In genomic region chr7:17003230-17003960, GRCm38 (mm10) we compare ENCODE assay signal across 9 mouse cellular contexts. TPM values are rescaled to one million over a fixed set of nuclear protein-coding genes. Genes with fewer than 3 reads are reported as not detected.
DNase-seq lines count a peak whose midpoint lies in the region; ATAC-seq and TF ChIP-seq lines count a peak whose summit lies in the region.
"Had no signal": no experiment of that assay in that cellular context is flagged by ENCODE, and none has a peak within 500 bp of the region (broad histone marks: within the 10 kb centered on the region; RNA-seq: fewer than 3 reads in every experiment).

No protein-coding gene starts in this region.

- TF ChIP-seq POLR2A in MEL (IDR thresholded peaks at IDR 0.05; ENCODE audit: control insufficient read depth in 1 of 2, insufficient read depth in 1 of 2, low read depth in 1 of 2, low read length in 2 of 2, poor library complexity in 1 of 2): no peak

- TF ChIP-seq EP300 in MEL (IDR thresholded peaks at IDR 0.05; ENCODE audit: low read depth in 1 of 2, low read length in 2 of 2): no peak

- no peak for TF ChIP-seq RAD21 in MEL (IDR thresholded peaks at IDR 0.05; ENCODE audit: low read depth, low read length)

- H3K4me2 ChIP-seq in kidney, embryonic 16.5 days (replicated peaks; ENCODE audit: low read depth, low read length): no peak overlapping the region

- no peak for TF ChIP-seq CTCF in gastrocnemius, adult 2 months (IDR thresholded peaks at IDR 0.05)
- TF ChIP-seq CTCF in MEL (IDR thresholded peaks at IDR 0.05 in 2 of 3, conservative IDR thresholded peaks at IDR 0.05 in 1 of 3; ENCODE audit: control insufficient read depth in 1 of 3, insufficient read depth in 1 of 3, low read depth in 2 of 3, low read length in 3 of 3, poor library complexity in 1 of 3, severe bottlenecking in 1 of 3): no peak

- no peaks in the 10 kb centered on the region for H3K9me3 ChIP-seq in MEL (replicated peaks; ENCODE audit: insufficient read depth, low read length)
- no peaks in the 10 kb centered on the region for H3K9me3 ChIP-seq in kidney, embryonic 16.5 days (ENCODE audit: low read length)
- no peaks in the 10 kb centered on the region for H3K9me3 ChIP-seq in midbrain, embryonic 10.5 days (replicated peaks)
- H3K9me3 ChIP-seq: megakaryocyte, embryonic 14.5 days had no signal

- ATAC-seq in kidney, embryonic 16.5 days (ENCODE audit: low FRiP score, low TSS enrichment): no peak; the same call in 1 of the 2 replicates

- WGBS in kidney, embryonic 16.5 days: 63% methylated on average over 7 of the region's 7 CpGs
- WGBS in midbrain, embryonic 10.5 days: 83% methylated on average over 7 of the region's 7 CpGs

- peaks cover 6 to 9% of the 10 kb centered on the region in 2 experiments for H3K36me3 ChIP-seq in MEL (ENCODE audit: control insufficient read depth in 1 of 2, insufficient read depth in 2 of 2, low read length in 2 of 2)
- H3K36me3 ChIP-seq in kidney, embryonic 16.5 days (ENCODE audit: insufficient read depth, low read length): peaks cover 58% of the 10 kb centered on the region
- peaks cover 79% of the 10 kb centered on the region for H3K36me3 ChIP-seq in midbrain, embryonic 10.5 days

- no peaks in the 10 kb centered on the region for H3K79me2 ChIP-seq in MEL (ENCODE audit: control insufficient read depth, insufficient read depth, low read length, poor library complexity)

- H3K4me3 ChIP-seq in gastrocnemius, adult 2 months: no peak overlapping the region
- no peak overlapping the region for H3K4me3 ChIP-seq in MEL (ENCODE audit: control insufficient read depth in 1 of 2, insufficient read depth in 1 of 2, low read depth in 2 of 2, low read length in 2 of 2)
- H3K4me3 ChIP-seq in kidney, embryonic 16.5 days (ENCODE audit: low read length): no peak overlapping the region
- H3K4me3 ChIP-seq in midbrain, embryonic 10.5 days: no peak overlapping the region
- H3K4me3 ChIP-seq: megakaryocyte, embryonic 14.5 days had no signal

- H3K4me1 ChIP-seq in MEL (ENCODE audit: control insufficient read depth in 1 of 2, insufficient read depth in 2 of 2, low read length in 2 of 2): peaks cover 8 to 12% of the 10 kb centered on the region in 2 experiments
- H3K4me1 ChIP-seq in kidney, embryonic 16.5 days (ENCODE audit: insufficient read depth, low read length): no peaks in the 10 kb centered on the region
- H3K4me1 ChIP-seq in midbrain, embryonic 10.5 days: peaks cover 3% of the 10 kb centered on the region; the same call in 1 of the 2 replicates

- no peak for DNase-seq in gastrocnemius, adult 2 months
- no peak for DNase-seq in gastrocnemius, adult 8-10 months (ENCODE audit: low spot score in 2 of 2)
- DNase-seq in MEL (ENCODE audit: low read depth, low spot score): peak; percentile 77
- peak; percentile 87 for DNase-seq in cerebellum, adult 9-11 months
- no peak for DNase-seq in spleen, postnatal 14 days (ENCODE audit: low spot score in 2 of 2)
- no peak for DNase-seq in left cerebral cortex, adult 9 months (ENCODE audit: low spot score in 2 of 2)
- no peak for DNase-seq in midbrain, embryonic 10.5 days (ENCODE audit: low spot score)

- H3K27me3 ChIP-seq in MEL (ENCODE audit: control insufficient read depth in 1 of 2, insufficient read depth in 2 of 2, low read length in 2 of 2): no peaks in the 10 kb centered on the region
- H3K27me3 ChIP-seq in kidney, embryonic 16.5 days (ENCODE audit: insufficient read depth, low read length): no peaks in the 10 kb centered on the region
- H3K27me3 ChIP-seq in midbrain, embryonic 10.5 days (ENCODE audit: low read depth, poor library complexity, severe bottlenecking): no peaks in the 10 kb centered on the region
- H3K27me3 ChIP-seq: megakaryocyte, embryonic 14.5 days had no signal

- H3K27ac ChIP-seq in gastrocnemius, adult 2 months: peak overlapping the region; percentile 66
- no peak overlapping the region for H3K27ac ChIP-seq in MEL (ENCODE audit: control insufficient read depth, low read depth, low read length)
- H3K27ac ChIP-seq in kidney, embryonic 16.5 days (ENCODE audit: low read length): peak overlapping the region; percentile 35; the same call in 1 of the 2 replicates
- no peak overlapping the region for H3K27ac ChIP-seq in midbrain, embryonic 10.5 days (replicated peaks)

- intact Hi-C loops in gastrocnemius, adult 2 months (cut with DNase I): loop anchor here (2.0 kb wide), 1 partner anchor 63 kb away; no protein-coding TSS in a partner anchor

- H3K9ac ChIP-seq in MEL (ENCODE audit: control insufficient read depth, low read depth, low read length, poor library complexity, severe bottlenecking): no peak overlapping the region
- H3K9ac ChIP-seq in kidney, embryonic 16.5 days (replicated peaks; ENCODE audit: low read length): no peak overlapping the region

TF ChIP-seq in MEL, 35 proteins besides CTCF, POLR2A, EP300 and RAD21:
- TF ChIP-seq ELF1 (IDR thresholded peaks at IDR 0.05; ENCODE audit: low read depth, low read length): no peak
- no peak for TF ChIP-seq MYB (IDR thresholded peaks at IDR 0.05; ENCODE audit: low read depth, low read length)
- no peak for TF ChIP-seq SIN3A (IDR thresholded peaks at IDR 0.05; ENCODE audit: low read length)
- TF ChIP-seq MYC (IDR thresholded peaks at IDR 0.05; ENCODE audit: low read depth, low read length): no peak
- TF ChIP-seq SMC3 (IDR thresholded peaks at IDR 0.05; ENCODE audit: low read depth, low read length): 0 out of 2 replicates have a peak, but pooled peaks have one; percentile 3
- TF ChIP-seq MEF2A (IDR thresholded peaks at IDR 0.05; ENCODE audit: extremely low read depth, insufficient replicate concordance, low read depth, low read length, poor library complexity, severe bottlenecking): no peak

RNA-seq across cellular contexts. Expression of gene Ccdc8, which starts 10.9 kb away (rescaled TPM):
- 1 to 10 TPM in 1 of 2 experiments, under 1 TPM in 1; 0.74 to 1.5 TPM for total RNA-seq in gastrocnemius, adult 2 months (2021)
- total RNA-seq in gastrocnemius, adult 8-10 months (2022): under 1 TPM; 0.60 to 0.94 (median 0.76) TPM
- not detected in 2 replicates for total RNA-seq in MEL (2012; rRNA removed)
- polyA plus RNA-seq in MEL (2012; ENCODE audit: insufficient read depth in 1 of 2, insufficient read length in 2 of 2, low read depth in 1 of 2, low replicate concordance in 2 of 2, missing spikeins in 1 of 2): under 1 TPM in 1 of 2 experiments, not detected in 1; 0.11 TPM
- polyA plus RNA-seq in kidney, embryonic 16.5 days (2015; fragmentation: Nextera tagmentation; extraction: Ambion mirVana): 49.6 and 53.8 TPM in 2 replicates
- 8.7 and 9.0 TPM in 2 replicates for polyA plus RNA-seq in midbrain, embryonic 10.5 days (2016; fragmentation: Nextera tagmentation; extraction: Ambion mirVana)

RNA-seq across cellular contexts. Expression of gene Gm42372, which starts 20.5 kb away (rescaled TPM):
- not detected for total RNA-seq in gastrocnemius, adult 2 months (2021)
- not detected for total RNA-seq in gastrocnemius, adult 8-10 months (2022)
- total RNA-seq in MEL (2012; rRNA removed): not detected in 2 replicates
- polyA plus RNA-seq in MEL (2012; ENCODE audit: insufficient read depth in 1 of 2, insufficient read length in 2 of 2, low read depth in 1 of 2, low replicate concordance in 2 of 2, missing spikeins in 1 of 2): under 1 TPM in 1 of 2 experiments, not detected in 1; 0.42 TPM
- polyA plus RNA-seq in kidney, embryonic 16.5 days (2015; fragmentation: Nextera tagmentation; extraction: Ambion mirVana): 0.20 and 0.26 TPM in 2 replicates
- 1.3 TPM in 2 replicates for polyA plus RNA-seq in midbrain, embryonic 10.5 days (2016; fragmentation: Nextera tagmentation; extraction: Ambion mirVana)

RNA-seq across cellular contexts. Expression of gene Ppp5c, which starts 24.3 kb away (rescaled TPM):
- total RNA-seq in gastrocnemius, adult 2 months (2021): 10 to 100 TPM; 64.8 to 65.8 TPM
- 10 to 100 TPM; 53.5 to 62.3 (median 60.6) TPM for total RNA-seq in gastrocnemius, adult 8-10 months (2022)
- total RNA-seq in MEL (2012; rRNA removed): 94.2 and 101 TPM in 2 replicates
- 100 to 1,000 TPM; 178 to 249 TPM for polyA plus RNA-seq in MEL (2012; ENCODE audit: insufficient read depth in 1 of 2, insufficient read length in 2 of 2, low read depth in 1 of 2, low replicate concordance in 2 of 2, missing spikeins in 1 of 2)
- 122 and 125 TPM in 2 replicates for polyA plus RNA-seq in kidney, embryonic 16.5 days (2015; fragmentation: Nextera tagmentation; extraction: Ambion mirVana)
- polyA plus RNA-seq in midbrain, embryonic 10.5 days (2016; fragmentation: Nextera tagmentation; extraction: Ambion mirVana): 135 and 142 TPM in 2 replicates

RNA-seq across cellular contexts. Expression of gene Pnmal1, which starts 43.9 kb away (rescaled TPM):
- not detected for total RNA-seq in gastrocnemius, adult 2 months (2021)
- under 1 TPM in 1 of 4 experiments, not detected in 3; 0.07 TPM for total RNA-seq in gastrocnemius, adult 8-10 months (2022)
- total RNA-seq in MEL (2012; rRNA removed): 0.19 and 0.23 TPM in 2 replicates
- under 1 TPM in 1 of 2 experiments, not detected in 1; 0.53 TPM for polyA plus RNA-seq in MEL (2012; ENCODE audit: insufficient read depth in 1 of 2, insufficient read length in 2 of 2, low read depth in 1 of 2, low replicate concordance in 2 of 2, missing spikeins in 1 of 2)
- 0.62 and 0.65 TPM in 2 replicates for polyA plus RNA-seq in kidney, embryonic 16.5 days (2015; fragmentation: Nextera tagmentation; extraction: Ambion mirVana)
- polyA plus RNA-seq in midbrain, embryonic 10.5 days (2016; fragmentation: Nextera tagmentation; extraction: Ambion mirVana): 9.8 and 17.4 TPM in 2 replicates

RNA-seq across cellular contexts. Expression of gene Hif3a, which starts 58.8 kb away (rescaled TPM):
- total RNA-seq in gastrocnemius, adult 2 months (2021): 1 to 10 TPM in 1 of 2 experiments, under 1 TPM in 1; 0.84 to 1.6 TPM
- 1 to 10 TPM in 2 of 4 experiments, under 1 TPM in 2; 0.75 to 1.7 (median 1.00) TPM for total RNA-seq in gastrocnemius, adult 8-10 months (2022)
- 8.0 and 9.6 TPM in 2 replicates for total RNA-seq in MEL (2012; rRNA removed)
- polyA plus RNA-seq in MEL (2012; ENCODE audit: insufficient read depth in 1 of 2, insufficient read length in 2 of 2, low read depth in 1 of 2, low replicate concordance in 2 of 2, missing spikeins in 1 of 2): 10 to 100 TPM in 1 of 2 experiments, not detected in 1; 37.9 TPM
- polyA plus RNA-seq in kidney, embryonic 16.5 days (2015; fragmentation: Nextera tagmentation; extraction: Ambion mirVana): 25.2 and 26.1 TPM in 2 replicates
- 4.3 and 5.1 TPM in 2 replicates for polyA plus RNA-seq in midbrain, embryonic 10.5 days (2016; fragmentation: Nextera tagmentation; extraction: Ambion mirVana)

Comparison
In these comparisons a context has a peak if more than half of its experiments do, and no peak if none do; other contexts are left out.
1. DNase-seq: peak in MEL (single experiment) and cerebellum, adult 9-11 months (single experiment); none in gastrocnemius, adult 2 months (single experiment), gastrocnemius, adult 8-10 months (0 of 2), spleen, postnatal 14 days (0 of 2), left cerebral cortex, adult 9 months (0 of 2) and midbrain, embryonic 10.5 days (single experiment).
2. H3K27ac ChIP-seq: peak in gastrocnemius, adult 2 months (single experiment) and kidney, embryonic 16.5 days (single experiment); none in MEL (single experiment) and midbrain, embryonic 10.5 days (single experiment).